Mouse (Mus musculus) neural tube, embryonic 13.5 days (tissue): ENCODE results near the gene Cad. TPM values are rescaled to one million over a fixed set of nuclear protein-coding genes. Genes with fewer than 3 reads are reported as not detected.
A peak's percentile ranks its signal among the peaks of the same experiment; 100 is the strongest.
"Not testable (repeated sequence)": the region's sequence is repeated elsewhere in the genome, so short reads cannot be mapped to it uniquely, and the experiment has no call there.

Experiments used
- ATAC-seq: fragments of 200-750 bp; cut with Nextera tagmentation; 2 replicates; pipeline ENCODE4 v1.8.0; 2017; ENCODE audit warnings: low read depth, mild to moderate bottlenecking, moderate TSS enrichment, moderate library complexity
- H3K27ac ChIP-seq: fragments of 300-500 bp; sonication (generic); replicated peaks from 2 replicates; pipeline ENCODE4 v1.5.1; 2015; ENCODE audit warnings: moderate library complexity, mild to moderate bottlenecking, inconsistent platforms
- H3K27me3 ChIP-seq: fragments of 300-500 bp; sonication (generic); 2 replicates; pipeline ENCODE4 v1.6.1; 2015; ENCODE audit warnings: mild to moderate bottlenecking, inconsistent platforms
- H3K36me3 ChIP-seq: fragments of 300-500 bp; sonication (generic); 2 replicates; pipeline ENCODE4 v1.6.1; 2015; ENCODE audit warnings: mild to moderate bottlenecking, inconsistent platforms
- H3K4me1 ChIP-seq: fragments of 300-500 bp; sonication (generic); replicated peaks from 2 replicates; pipeline ENCODE4 v1.6.1; 2015; ENCODE audit warnings: inconsistent platforms
- H3K4me2 ChIP-seq: fragments of 300-500 bp; sonication (generic); 2 replicates; pipeline ENCODE4 v1.6.1; 2015; ENCODE audit warnings: inconsistent platforms, mild to moderate bottlenecking, moderate library complexity
- H3K4me3 ChIP-seq: fragments of 300-500 bp; sonication (generic); 2 replicates; pipeline ENCODE4 v1.5.1; 2015; ENCODE audit warnings: mild to moderate bottlenecking, inconsistent platforms
- H3K9ac ChIP-seq: fragments of 300-500 bp; sonication (generic); 2 replicates; pipeline ENCODE4 v1.6.1; 2015; ENCODE audit warnings: moderate library complexity, mild to moderate bottlenecking, inconsistent platforms
- H3K9me3 ChIP-seq: fragments of 300-500 bp; sonication (generic); 2 replicates; pipeline ENCODE4 v1.6.1; 2016; ENCODE audit warnings: inconsistent platforms
- WGBS: fragments of 180-500 bp; shearing (Covaris S2); methylation state at CpG from one replicate; pipeline ENCODE4 v1.1.7; 2015; 5-methylcytosine and 5-hydroxymethylcytosine counted together
- polyA plus RNA-seq: library from polyadenylated mRNA; unstranded; fragments of >200 nt; fragmentation: Nextera tagmentation; extraction: Ambion mirVana; gene quantifications from 2 replicates; pipeline ENCODE4 v1.2.1, GENCODE M21; 2015

Gene Cad
- 13.4 and 14.7 TPM in 2 replicates for polyA plus RNA-seq

- peak; percentile 98 for ATAC-seq
These were observed at the start of gene Cad for GRCm38 (mm10) chr5:31054261-31055215. Cad (plus strand) TSS chr5:31054780.

DNA sequence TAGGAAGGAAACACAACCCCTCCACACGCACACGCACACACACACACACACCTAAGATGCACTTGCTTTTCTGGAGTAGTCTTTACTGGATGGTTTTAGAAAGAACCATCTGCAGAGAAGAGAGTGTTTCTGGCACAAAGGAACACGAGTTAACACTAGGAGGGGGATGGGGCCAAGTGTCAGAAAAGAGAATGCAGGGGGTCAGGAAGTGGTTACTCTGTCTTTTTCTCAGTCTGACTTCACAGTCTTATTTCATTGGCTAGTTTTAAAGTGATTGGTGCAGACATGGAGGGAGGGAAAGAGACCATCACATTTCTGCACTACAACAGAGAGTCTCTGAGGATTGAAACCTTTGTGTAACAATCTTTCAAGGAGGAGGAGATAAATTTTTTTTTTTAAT, 41.8 kb upstream of the Cad start:
- Histone ChIP-seq H3K4me1 (no peaks in the 10 kb centered on the region), H3K27ac (no peak overlapping the region), H3K4me2 (no peak overlapping the region), H3K36me3 (no peaks in the 10 kb centered on the region), H3K9ac (no peak overlapping the region), H3K27me3 (no peaks in the 10 kb centered on the region), H3K4me3 (no peak overlapping the region), H3K9me3 (no peaks in the 10 kb centered on the region)
- no peak for ATAC-seq
- 73% methylated on average over 3 of the region's 3 CpGs for WGBS

More at GRCm38 (mm10) chr5:31054261-31055215, at the start of gene Cad:
- Histone ChIP-seq H3K4me2 (peak within 1 kb of the TSS; percentile 97), H3K27ac (peak within 1 kb of the TSS; percentile 84), H3K9ac (peak within 1 kb of the TSS; percentile 86), H3K4me3 (peak within 1 kb of the TSS; percentile 66), H3K9me3 (no peaks in the 10 kb centered on the region), H3K4me1 (peaks cover 29% of the 10 kb centered on the region), H3K36me3 (peaks cover 32% of the 10 kb centered on the region), H3K27me3 (no peaks in the 10 kb centered on the region)
- WGBS = under 1% methylated on average over 64 of the region's 64 CpGs

GRCm38 (mm10) chr5:31015913-31016312, 38.7 kb upstream of the Cad start:
- 80% methylated on average over 2 of the region's 2 CpGs for WGBS
- Histone ChIP-seq H3K9ac (no peak overlapping the region), H3K27ac (no peak overlapping the region), H3K36me3 (no peaks in the 10 kb centered on the region), H3K4me2 (no peak overlapping the region), H3K9me3 (no peaks in the 10 kb centered on the region), H3K27me3 (no peaks in the 10 kb centered on the region), H3K4me1 (no peaks in the 10 kb centered on the region), H3K4me3 (no peak overlapping the region)
- no peak for ATAC-seq

- not testable (repeated sequence) for H3K36me3 ChIP-seq, ATAC-seq, H3K4me2 ChIP-seq, H3K27ac ChIP-seq, H3K4me3 ChIP-seq, H3K4me1 ChIP-seq, H3K27me3 ChIP-seq, H3K9me3 ChIP-seq, H3K9ac ChIP-seq
- WGBS = 92% methylated on average over 5 of the region's 5 CpGs
These were observed 32.8 kb upstream of the Cad start for GRCm38 (mm10) chr5:31021790-31022189.

GRCm38 (mm10) chr5:31022690-31023089, 31.9 kb upstream of the Cad start:
- Histone ChIP-seq H3K36me3 (no peaks in the 10 kb centered on the region), H3K4me2 (no peak overlapping the region), H3K9ac (no peak overlapping the region), H3K27me3 (no peaks in the 10 kb centered on the region), H3K9me3 (no peaks in the 10 kb centered on the region), H3K27ac (no peak overlapping the region), H3K4me3 (no peak overlapping the region), H3K4me1 (no peaks in the 10 kb centered on the region)
- ATAC-seq = no peak
- WGBS = 55% methylated on average over 1 of the region's 1 CpGs

GRCm38 (mm10) chr5:31023254-31023653, 31.3 kb upstream of the Cad start:
- no peak for ATAC-seq
- no peak overlapping the region for H3K4me2 ChIP-seq
- no peaks in the 10 kb centered on the region for H3K27me3 ChIP-seq
- 15% methylated on average over 4 of the region's 4 CpGs for WGBS
- H3K27ac ChIP-seq = no peak overlapping the region
- H3K9ac ChIP-seq = no peak overlapping the region
- no peak overlapping the region for H3K4me3 ChIP-seq
- H3K36me3 ChIP-seq = no peaks in the 10 kb centered on the region
- no peaks in the 10 kb centered on the region for H3K4me1 ChIP-seq
- H3K9me3 ChIP-seq = no peaks in the 10 kb centered on the region

DNA sequence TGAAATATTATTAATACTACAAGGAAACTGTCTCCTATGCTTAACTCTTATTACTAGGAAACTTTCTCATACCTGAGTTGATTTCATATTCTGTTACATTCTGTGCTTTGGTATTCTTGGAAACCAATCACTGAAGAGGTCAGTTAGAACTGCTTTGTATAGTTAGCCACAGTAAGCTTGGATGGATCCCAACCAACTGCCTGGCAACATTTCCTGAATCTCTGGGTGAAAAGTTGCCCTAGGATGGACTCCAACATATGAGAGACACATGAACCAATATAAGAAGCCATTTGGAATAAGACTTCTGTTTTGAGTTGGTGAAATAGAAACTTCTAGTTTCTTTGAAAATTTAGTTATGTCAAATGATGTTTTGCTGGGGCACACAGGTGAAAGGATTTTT, 29.9 kb upstream of the Cad start:
- H3K27me3 ChIP-seq = no peaks in the 10 kb centered on the region
- no peak overlapping the region for H3K4me3 ChIP-seq
- no peak overlapping the region for H3K9ac ChIP-seq
- H3K4me2 ChIP-seq = no peak overlapping the region
- ATAC-seq = no peak
- H3K9me3 ChIP-seq = no peaks in the 10 kb centered on the region
- H3K36me3 ChIP-seq = no peaks in the 10 kb centered on the region
- no peak overlapping the region for H3K27ac ChIP-seq
- no peaks in the 10 kb centered on the region for H3K4me1 ChIP-seq

DNA sequence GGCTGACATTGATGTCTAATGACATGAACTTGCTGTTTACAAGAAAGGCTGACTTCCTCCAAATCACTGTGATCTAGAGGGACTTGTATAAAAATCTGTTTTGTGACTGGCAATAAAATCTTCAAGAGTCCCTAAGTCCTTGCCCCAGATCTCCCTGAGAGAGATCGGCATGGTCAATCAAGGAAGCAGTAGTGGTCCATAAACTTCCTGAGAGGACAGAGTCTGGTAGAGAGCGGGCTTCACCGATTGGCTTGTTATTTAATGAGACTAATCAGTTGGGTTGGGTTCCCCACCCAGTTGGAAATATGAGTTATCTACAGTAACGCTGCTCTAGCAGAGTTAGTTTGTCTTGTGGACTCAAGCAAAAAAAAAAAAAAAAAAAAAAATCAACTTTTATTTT, 23.7 kb upstream of the Cad start:
- no peak overlapping the region for H3K4me3 ChIP-seq
- H3K9me3 ChIP-seq = no peaks in the 10 kb centered on the region
- no peak for ATAC-seq
- H3K9ac ChIP-seq = no peak overlapping the region
- 69% methylated on average over 4 of the region's 4 CpGs for WGBS
- no peaks in the 10 kb centered on the region for H3K27me3 ChIP-seq
- no peak overlapping the region for H3K4me2 ChIP-seq
- H3K27ac ChIP-seq = no peak overlapping the region
- H3K4me1 ChIP-seq = no peaks in the 10 kb centered on the region
- H3K36me3 ChIP-seq = peaks cover 4% of the 10 kb centered on the region

DNA sequence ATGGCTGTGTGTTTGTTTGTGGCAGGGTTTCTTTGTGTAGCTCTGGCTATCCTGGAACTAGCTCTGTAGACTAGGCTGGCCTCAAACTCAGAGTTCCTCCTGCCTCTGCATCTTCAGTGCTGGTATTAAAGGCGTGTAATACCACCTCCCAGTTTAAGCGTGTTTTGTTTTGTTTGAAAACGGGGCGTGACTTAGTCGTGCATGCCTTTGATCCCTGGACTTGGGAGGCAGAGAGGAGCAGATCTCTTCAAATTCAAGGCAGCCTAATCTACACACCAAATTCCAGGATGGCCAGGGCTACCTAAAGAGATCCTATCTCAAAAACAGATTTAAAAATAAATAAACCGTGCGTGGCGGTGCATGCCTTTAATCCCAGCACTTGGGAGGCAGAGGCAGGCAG, 23.1 kb upstream of the Cad start:
- Histone ChIP-seq H3K9ac (no peak overlapping the region), H3K4me3 (no peak overlapping the region), H3K4me1 (no peaks in the 10 kb centered on the region), H3K27ac (no peak overlapping the region), H3K27me3 (no peaks in the 10 kb centered on the region), H3K4me2 (no peak overlapping the region), H3K36me3 (peaks cover 10% of the 10 kb centered on the region), H3K9me3 (no peaks in the 10 kb centered on the region)
- ATAC-seq = no peak
- 86% methylated on average over 8 of the region's 8 CpGs for WGBS

- 95% methylated on average over 6 of the region's 6 CpGs for WGBS
These were observed 19.9 kb upstream of the Cad start for GRCm38 (mm10) chr5:31034669-31035068.

GRCm38 (mm10) chr5:31036556-31036955, 18.0 kb upstream of the Cad start:
- H3K4me3 ChIP-seq, H3K4me1 ChIP-seq, ATAC-seq, H3K9me3 ChIP-seq, H3K27ac ChIP-seq, H3K27me3 ChIP-seq, H3K9ac ChIP-seq, H3K4me2 ChIP-seq: not testable (repeated sequence)
- 90% methylated on average over 11 of the region's 11 CpGs for WGBS
- peaks cover 60% of the 10 kb centered on the region for H3K36me3 ChIP-seq

More at GRCm38 (mm10) chr5:31034669-31035068, 19.9 kb upstream of the Cad start:
- H3K27me3 ChIP-seq = no peaks in the 10 kb centered on the region
- no peak overlapping the region for H3K9ac ChIP-seq
- peaks cover 41% of the 10 kb centered on the region for H3K36me3 ChIP-seq
- no peak overlapping the region for H3K4me3 ChIP-seq
- no peaks in the 10 kb centered on the region for H3K9me3 ChIP-seq
- ATAC-seq = no peak
- no peak overlapping the region for H3K4me2 ChIP-seq
- H3K4me1 ChIP-seq = no peaks in the 10 kb centered on the region
- no peak overlapping the region for H3K27ac ChIP-seq

GRCm38 (mm10) chr5:31038171-31038845, 16.3 kb upstream of the Cad start:
- no peaks in the 10 kb centered on the region for H3K4me1 ChIP-seq
- no peak overlapping the region for H3K9ac ChIP-seq
- no peak overlapping the region for H3K4me2 ChIP-seq
- no peak overlapping the region for H3K27ac ChIP-seq
- 87% methylated on average over 7 of the region's 7 CpGs for WGBS
- H3K36me3 ChIP-seq = peaks cover 78% of the 10 kb centered on the region
- no peak for ATAC-seq
- H3K27me3 ChIP-seq = no peaks in the 10 kb centered on the region
- no peak overlapping the region for H3K4me3 ChIP-seq
- H3K9me3 ChIP-seq = no peaks in the 10 kb centered on the region
